Mouse (Mus musculus) megakaryocyte progenitor cell, adult 5-6 weeks (primary cell): Measurements from ENCODE around the gene Kcnn1. TPM values are rescaled to one million over a fixed set of nuclear protein-coding genes. Genes with fewer than 3 reads are reported as not detected.

Experiments
- ATAC-seq: replicated peaks from 2 replicates; pipeline ENCODE4 v1.8.0; 2016; ENCODE audit warnings: mild to moderate bottlenecking, moderate TSS enrichment, inconsistent platforms; ENCODE audit not compliant: poor library complexity
- total RNA-seq, 2 experiments: library from RNA; stranded (forward) in 1 of 2; stranded (reverse) in 1 of 2; fragments of 157-497, 149-512 nt in 1 of 2; fragments of 200-1000 nt in 1 of 2; gene quantifications; 2 replicates each; pipeline versions ENCODE4 v1.2.3 to v1.2.4; 2015 to 2017

Kcnn1 gene
- total RNA-seq, 2 experiments from 2014 or later = 0.42 to 0.92 TPM

DNA sequence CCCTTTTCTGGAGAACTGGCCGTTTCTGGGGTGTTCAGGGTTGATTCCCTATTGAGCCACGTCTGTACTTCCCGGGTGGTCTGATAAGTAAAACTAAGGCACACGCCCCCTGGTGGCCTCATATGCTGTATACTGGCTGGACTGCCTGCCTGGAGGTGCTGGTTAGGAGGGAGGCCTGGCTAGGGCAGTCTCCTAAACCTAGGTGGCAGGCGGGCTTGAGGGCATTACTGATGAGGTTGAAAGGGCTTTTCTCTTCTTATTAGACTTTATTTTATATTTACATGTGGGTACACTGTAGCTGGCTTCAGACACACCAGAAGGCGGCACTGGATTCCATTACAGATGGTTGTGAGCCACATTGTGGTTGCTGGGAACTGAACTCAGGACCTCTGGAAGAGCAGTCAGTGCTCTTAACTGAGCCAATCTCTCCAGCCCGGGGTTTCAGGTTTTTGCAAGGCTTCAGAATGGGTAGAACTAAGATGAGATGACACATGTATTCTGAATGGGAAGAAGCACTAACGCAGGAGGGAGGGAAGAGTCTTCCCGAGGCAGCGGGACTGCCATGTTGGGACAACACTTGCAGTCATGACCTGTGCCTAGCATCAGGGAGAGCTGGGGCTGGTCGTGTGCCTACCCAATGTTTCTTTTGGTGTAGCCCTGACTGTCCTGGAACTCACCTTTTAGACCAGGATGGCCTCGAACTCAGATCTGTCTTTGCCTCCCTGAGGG, 30.8 kb upstream of the Kcnn1 start:
- peak; percentile 40 for ATAC-seq

DNA sequence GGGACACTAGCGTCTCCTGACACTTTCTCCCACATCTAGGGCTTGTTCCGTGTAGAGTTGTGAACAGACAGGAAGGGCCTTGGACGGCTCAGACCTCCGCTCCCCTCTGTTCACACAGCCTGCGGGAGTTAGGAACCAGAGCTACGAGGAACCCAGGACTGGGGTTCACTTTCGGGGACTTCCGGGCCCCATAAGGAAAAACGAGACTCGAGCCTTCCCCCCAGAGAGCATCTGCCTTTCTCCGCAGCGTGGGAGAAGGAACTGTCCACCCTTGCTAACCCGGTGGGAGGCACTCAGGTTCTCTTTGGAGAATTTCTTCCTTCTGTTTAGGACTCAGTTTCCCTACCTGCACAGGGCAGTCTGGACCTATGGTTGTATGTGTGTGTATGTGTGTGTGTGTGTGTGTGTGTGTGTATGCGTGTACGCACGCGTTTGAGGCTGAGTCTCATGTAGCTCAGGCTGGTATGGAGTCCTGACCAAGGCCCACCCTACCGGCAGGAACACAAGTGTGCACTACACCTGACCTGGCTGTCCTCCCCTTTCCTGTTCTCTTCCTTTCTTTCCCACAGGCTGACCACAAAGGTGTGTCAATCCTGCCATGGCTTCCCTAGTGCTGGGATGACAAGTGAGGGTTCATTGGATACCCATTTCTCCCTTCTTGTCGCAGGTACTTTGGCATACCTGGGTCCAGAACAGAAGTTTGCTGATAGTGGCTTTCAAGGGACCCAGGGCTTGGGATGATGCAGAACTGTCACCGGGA, 30.0 kb upstream of the Kcnn1 start:
- ATAC-seq = no peak

DNA sequence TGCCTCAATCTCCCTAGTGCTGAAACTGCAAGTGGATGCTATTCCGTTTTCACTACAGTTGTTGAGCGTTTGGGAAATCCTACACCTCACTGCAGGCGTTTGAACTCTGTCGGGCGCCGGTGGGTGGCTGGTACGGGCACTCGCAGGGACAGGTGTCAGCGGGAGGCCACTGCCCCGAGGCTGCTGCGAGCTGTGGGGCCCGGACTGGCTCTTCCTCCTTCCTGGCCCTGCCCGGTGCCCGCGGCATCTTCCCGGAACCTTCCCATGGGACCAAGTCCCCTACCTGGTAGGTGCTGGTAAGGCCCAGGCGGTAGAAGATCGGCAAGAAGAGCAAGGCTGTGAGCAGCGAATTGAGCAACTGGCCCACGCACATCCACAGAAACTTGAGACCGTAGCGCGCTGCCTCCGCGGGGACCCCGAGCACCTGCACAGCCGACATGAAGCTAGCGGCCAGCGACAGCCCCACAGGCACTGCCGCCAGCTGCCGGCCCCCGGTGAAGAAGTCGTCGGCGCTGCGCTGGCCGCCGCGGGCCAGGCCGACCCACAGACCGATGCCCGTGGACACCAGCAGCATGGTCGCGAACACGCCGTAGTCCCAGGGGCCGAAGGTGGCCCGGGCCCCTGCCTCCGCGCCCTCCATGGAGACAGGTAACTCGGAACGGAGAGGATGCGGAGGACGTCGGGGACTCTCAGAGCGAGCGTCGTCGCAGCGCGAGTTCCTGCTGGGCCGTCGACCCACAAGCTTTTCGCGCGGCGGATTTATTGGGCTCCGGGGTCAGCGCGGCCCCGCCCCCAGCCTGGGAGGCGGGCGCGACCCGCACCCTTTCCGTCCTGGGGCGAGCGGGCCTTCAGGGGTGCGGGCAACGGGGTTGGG, 29.2 kb upstream of the Kcnn1 start, which contains the start of gene Slc5a5:
Gene Slc5a5, minus strand, starts transcription at position 736 of the 874 bp plus-strand sequence.
- no peak for ATAC-seq

DNA sequence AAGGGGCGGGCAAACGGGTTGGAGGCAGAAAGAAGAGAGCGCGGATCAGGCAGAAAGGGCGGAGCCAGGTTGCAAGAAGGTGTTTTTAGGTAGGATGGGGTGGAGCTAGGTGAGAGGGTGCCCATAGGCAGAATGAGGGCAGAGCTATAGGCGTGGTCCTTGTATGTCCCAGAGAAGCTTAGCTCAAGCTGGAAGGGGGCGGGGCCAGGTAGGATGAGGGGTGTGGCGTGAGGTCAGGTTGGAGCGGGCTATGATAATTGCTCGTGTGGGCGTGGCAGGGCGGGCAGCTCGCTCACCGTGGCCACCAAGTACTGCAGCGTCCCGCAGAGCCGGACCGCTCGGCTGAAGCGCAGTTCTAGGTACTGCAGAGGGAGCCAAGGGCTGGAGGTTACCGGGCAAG, 28.3 kb upstream of the Kcnn1 start:
- peak; percentile 15; the same call in 1 of the 2 replicates for ATAC-seq

DNA sequence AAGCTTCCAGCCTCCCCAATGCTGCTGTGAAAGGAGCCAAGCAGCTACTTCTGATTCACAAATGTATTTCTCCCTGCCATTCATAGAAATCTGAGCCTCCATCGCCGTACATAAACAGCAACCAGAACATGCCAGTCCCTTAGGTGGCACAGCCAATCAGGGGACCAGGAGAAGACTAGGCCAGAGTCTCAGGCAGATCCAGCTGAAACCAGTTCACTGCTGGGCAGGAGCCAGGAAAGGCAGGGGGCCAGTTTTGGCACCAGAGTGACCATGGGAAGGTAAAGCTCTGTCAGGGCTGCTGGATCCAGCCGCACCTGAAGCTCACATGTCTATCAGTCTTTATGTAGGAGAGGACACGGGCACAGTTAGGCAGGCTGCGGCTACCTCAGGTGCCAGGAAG, 27.6 kb upstream of the Kcnn1 start:
- no peak for ATAC-seq

DNA sequence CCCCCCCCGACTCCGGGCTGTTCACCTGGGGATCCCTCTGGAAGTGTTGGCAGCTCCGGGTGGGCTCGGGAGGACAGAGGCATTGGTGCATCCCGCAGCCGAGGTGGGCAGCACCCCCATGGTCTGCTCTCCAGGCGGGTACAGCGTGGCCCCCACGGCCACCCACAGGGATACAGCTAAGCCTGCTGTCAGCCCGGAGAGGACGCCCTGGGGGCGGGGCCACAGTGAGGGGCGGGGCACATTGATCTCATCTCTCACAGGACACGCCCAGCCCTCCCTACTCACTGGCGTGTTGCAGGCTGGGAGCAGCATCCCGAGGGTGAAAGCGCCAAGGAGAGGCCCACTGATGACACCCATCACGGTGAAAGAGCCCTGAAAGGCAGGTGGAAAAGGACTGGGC, 24.6 kb upstream of the Kcnn1 start:
- peak; percentile 64 for ATAC-seq

DNA sequence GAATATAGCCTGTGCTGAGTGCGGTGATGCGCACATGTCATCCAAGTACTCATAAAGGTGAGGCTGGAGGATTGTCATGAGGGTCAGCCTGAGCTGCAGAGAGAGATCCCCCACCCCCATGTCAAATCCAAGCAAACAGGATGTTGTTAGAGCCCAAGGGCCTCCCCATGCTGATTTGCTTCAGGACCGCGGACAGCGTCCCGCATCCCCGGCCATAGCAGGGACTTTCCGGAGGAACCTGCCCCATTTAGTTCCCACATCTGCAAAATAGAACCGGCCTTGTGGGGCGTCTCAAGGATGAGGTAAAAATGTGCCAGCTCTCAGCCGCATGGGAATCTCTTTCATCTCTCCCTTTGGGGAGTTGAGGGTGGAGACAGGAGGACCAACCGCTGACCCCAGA, 22.6 kb upstream of the Kcnn1 start:
- peak; percentile 79 for ATAC-seq

DNA sequence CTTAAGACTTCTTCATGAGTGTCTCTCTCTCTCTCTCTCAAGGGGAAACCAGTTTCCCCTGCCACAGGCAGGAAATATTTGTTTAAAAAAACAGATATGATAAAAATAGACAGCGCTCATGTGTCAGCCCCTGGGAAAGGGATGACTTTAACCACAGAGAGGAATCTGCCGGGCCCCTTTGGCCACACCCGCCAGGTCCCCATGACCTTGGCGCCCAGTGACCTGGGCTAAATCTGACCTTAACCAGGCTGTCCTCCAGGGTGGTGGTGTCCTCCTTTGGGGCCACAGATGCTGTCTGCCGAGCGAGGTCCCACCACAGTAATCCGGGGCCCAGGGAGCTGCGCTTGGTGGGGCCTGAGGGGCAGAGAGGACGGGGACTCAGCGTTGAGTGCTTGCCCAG, 21.6 kb upstream of the Kcnn1 start:
- no peak for ATAC-seq

DNA sequence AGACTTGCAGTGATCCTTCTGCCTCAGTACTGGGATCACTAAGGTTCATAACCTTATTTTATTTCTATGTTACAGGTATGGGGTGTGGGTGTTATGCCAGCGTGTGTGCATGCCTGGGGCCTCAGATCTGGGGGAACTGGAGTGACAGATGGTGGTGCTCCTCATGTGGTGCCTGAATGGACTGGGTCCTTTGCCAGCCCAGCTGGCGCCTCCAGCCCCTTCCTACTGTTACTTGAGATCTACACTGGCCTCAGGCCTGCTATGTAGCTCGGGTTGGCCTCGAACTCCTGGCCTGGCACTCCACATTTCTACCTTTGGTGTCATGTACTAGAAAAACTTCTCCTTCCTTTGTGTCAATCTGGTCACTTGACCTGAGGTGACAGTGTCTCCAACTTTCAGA, 21.1 kb upstream of the Kcnn1 start:
- no peak for ATAC-seq

DNA sequence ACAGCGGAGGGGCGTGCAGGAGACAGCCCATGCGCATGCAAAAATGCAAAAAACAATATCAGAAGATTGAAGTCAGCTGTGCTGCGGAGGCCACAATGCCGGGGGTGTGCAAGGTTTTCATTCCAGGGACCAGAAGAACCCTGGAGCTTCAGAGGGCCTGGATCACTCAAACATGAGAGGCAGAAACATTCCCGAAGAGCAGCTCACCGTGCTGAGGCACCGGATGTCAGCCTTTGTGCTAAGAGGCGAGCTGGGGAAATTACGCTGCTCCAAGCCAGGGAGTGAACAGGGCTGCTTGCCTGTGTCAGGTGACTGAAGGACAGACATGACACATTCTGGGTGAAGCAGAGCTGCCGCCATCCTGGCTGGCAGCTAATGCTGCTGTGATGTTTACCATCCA, 17.5 kb upstream of the Kcnn1 start:
- ATAC-seq = no peak

DNA sequence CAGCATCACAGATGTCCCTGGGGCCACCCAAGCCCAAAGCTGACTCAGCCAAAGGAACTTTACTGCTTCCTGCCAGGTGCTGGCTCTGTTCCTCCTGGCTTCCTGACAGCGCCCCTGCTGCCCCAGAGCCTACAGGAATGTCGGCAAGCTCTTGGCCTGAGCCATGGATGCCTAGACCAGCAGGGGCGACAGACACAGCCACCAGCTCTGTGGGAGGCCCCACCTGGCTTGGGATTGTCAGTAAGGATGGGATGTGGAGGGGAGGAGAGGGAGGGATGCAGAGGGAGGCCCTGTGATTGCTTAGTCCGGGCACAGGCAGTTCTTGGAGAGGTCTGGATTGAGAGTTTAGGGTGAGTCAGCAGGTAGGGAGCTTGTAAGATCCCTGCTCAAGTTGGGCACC, 17.1 kb upstream of the Kcnn1 start:
- no peak for ATAC-seq

DNA sequence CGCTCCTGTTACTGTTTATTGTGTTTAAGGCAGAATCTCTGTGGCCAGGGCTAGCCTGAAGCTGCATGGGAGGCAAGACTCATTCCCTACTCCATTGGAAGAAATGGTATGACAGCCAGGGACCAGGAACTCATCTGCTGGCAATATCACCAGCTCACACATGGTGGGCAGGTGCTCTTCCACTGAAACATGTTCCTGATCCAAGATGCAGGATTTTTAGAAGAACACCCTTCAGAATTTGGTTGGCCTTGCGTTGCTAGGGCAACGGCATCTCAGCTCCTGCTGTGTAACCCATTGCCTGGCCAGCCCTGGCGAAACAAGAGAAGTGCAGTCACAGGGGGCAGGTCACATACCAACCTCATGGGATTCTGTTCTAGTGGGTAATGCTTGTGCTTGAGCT, 16.4 kb upstream of the Kcnn1 start:
- ATAC-seq = no peak

DNA sequence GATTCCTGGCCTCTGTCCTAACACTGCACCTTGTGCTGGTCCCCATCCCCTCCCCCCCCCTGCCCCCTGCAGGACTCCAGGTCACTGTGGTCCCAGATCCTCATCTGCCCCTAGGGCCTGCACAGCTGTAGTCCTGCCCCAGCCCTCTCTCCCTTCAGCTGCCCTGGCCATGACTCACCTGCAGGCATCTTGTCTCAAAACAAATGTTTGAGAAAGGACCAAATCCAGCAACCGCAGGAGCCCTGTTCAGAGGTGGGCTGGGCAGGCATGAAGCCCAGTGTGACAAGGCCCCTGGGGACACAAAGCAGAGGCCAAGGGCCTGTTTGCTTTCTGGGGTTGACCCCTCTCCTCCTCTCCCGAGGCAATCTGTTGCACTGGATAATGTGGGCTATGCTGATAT, 15.1 kb upstream of the Kcnn1 start:
- ATAC-seq = no peak

DNA sequence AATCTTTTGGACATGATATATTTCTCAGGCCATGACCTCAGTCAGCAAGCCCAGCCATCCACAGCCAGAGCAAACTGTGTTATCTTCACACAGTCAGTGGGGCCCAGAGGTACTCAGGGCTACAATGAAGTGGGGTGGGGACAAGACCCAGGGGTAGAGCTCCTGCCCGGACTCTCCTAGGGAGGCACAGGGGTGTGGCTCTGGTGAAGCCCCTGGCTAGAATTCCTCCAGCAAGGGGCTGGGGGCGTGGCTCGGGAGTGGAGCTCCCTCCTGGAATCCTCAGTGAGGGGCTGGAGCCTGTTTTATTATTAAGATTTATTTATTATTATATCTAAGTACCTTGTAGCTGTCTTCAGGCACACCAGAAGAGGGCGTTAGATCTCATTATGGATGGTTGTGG, 13.3 kb upstream of the Kcnn1 start:
- no peak for ATAC-seq

DNA sequence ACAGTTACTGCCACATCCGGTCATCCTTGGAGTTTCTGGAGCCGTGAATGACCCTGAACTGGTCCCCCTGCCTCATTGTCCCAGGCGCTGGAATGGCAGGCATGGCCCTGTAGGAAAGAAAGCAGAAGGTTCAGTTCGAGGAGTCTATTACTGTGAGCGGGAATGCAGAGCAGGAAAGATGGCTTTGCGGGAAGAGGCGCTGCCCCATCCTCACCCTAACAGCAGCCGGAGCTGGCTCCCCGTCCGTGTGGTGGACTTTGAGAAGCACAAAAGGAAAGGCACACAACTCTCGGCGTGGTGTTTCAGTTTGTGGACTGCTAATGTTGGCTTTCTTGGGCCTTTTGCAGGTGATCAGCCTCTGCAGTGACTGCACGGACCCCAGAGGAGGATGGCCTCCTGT, 11.4 kb upstream of the Kcnn1 start:
- no peak for ATAC-seq

DNA sequence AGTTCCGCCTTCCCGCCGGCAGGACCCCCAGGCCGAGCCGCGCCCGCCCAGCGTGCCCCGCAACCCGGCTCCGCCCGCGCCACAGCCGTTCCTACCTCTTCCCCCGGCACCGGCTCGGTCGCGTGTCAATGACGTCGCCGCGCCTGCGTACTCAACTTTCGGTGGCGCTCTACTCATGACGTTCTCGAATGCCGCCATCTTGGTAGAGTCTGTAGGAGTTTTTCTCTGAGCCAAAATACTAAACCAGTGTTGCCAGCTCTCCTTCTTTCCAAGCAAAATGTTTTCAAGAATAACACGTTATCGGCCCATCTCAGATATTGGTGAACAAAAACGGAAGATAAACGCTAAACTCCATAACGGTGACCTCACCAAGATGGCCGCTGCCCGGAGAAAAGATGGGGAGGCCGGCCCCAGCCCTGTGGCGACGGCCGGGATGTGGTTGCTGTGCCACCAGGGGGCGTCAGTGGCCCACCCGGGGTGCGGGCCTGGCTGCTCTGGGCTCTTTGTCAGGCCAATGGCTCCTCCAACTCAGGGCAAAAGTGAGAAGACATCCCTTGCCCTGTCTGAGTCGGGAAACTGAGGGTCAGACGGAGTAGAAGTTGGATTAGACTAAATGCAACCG, 10.4 kb upstream of the Kcnn1 start, which contains the start of gene Ccdc124:
Gene Ccdc124, minus strand, starts transcription at position 572 of the 622 bp plus-strand sequence.
- peak; percentile 84 for ATAC-seq

DNA sequence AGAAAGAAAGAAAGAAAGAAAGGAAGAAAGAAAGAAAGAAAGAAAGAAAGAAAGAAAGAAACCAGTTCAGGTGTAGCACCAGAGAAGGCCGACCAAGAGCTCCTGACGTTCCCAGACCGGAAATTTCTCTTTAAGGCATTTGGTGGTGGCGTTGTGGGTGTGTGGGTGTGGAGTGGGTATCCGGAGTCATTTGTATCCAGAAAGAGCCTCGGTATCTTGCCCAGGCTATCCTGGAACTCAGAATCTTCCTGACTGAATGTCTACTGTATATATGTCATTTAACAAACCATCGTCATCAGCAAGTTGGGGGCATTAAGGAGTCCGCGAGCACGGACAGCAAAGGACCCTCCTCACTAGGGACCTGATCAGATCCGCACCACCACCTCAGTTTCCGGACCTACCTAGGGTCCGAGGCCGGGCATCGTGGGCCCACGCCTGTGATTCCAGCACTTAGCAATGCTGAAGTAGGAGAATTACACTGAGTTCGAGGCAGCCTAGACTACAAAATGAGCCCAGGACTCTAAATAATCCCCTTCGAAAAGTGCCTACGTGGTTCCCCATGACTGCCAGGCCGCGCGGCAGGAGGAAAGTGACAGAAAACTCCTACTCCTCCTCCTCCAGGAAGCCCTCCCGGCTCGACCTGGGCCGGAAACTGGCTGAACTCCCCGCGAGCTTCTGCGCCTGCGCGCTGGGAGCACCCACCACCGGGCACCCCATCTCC, 9.7 kb upstream of the Kcnn1 start:
- ATAC-seq = no peak

DNA sequence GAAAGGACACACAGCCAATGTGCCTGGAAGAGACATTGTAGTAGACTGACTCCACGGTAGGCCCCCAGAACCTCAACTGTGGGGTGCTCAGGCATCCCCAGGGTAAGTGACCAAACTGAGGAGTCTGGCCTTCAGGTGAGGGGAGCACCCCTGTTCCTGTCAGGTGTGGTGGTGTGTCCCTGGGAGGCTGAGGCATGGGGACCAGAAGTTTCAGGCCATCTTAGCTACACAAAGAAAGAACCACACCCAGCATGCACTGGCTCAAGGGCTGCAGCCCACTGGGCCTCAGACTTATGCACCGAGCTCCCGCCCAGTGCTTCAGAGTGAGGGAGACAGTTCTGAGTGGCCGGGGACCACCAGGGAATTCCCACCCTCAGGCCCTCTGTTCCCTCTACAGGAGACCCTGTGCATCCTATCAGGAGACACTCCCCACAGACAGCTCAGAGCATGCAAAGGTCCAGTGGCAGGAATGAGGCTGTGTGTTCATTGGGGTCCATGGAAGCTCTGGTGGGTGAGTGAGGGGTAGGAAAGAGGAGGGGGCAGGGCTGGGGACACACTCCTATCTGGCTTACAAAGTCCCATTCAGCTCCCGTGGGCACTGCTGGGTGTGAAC, 8.2 kb upstream of the Kcnn1 start:
- ATAC-seq = no peak

DNA sequence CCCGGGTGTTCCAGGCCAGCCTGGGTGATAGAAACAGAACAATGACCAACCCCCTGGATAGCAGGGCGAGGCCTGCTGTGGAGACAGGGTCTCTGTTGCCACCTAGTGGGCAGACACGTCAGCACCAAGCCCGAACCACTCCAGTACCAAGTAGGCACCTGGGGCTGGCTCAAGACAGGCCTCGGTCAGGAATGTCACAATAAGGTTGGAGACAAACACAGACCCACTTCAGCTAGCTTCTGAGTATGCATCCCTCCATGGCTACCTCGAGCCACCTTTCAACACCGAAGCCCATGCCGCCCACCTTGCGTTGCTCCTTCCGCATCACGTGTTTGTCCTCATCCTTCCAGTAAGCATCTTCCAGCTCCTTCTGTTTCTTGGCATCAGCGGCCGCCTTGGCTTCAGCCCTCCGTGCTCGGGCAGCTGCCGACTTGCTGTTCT, 6.6 kb upstream of the Kcnn1 start:
- ATAC-seq = peak; percentile 52

DNA sequence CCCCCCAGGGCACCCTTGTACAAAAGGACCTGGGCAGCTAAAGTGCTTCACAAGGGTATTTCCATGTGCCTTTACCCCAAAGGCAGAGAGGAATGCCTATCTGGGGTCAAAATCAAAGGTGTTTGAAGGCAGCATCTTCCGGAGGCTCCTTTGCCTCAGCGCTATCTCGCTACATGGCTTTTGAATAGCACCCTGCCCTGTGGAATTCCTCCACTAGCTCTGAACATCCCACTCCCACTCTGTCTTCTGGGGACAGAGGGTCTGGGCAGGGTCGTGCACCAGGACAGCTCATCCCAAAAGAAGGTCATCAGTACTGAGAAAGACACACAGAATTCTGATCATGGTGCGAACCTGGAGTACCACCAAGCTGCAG, 6.1 kb upstream of the Kcnn1 start:
- no peak for ATAC-seq
